16 mouse cellular contexts compared by ENCODE assay signal in genomic region chr10:17395495-17396224, GRCm38 (mm10).
"Had no signal": no experiment of that assay in that cellular context is flagged by ENCODE, and none has a peak within 500 bp of the region (broad histone marks: within the 10 kb centered on the region; RNA-seq: fewer than 3 reads in every experiment).

No protein-coding gene starts in this region.

- H3K4me3 ChIP-seq: layer of hippocampus, adult 2 months; limb, embryonic 13.5 days; stomach, embryonic 15.5 days had no signal

- H3K27me3 ChIP-seq: limb, embryonic 13.5 days; stomach, embryonic 15.5 days had no signal

- H3K9me3 ChIP-seq: stomach, embryonic 15.5 days had no signal

- H3K4me1 ChIP-seq: stomach, embryonic 15.5 days had no signal

- H3K27ac ChIP-seq: layer of hippocampus, adult 2 months; limb, embryonic 13.5 days; liver, embryonic 14.5 days; stomach, embryonic 15.5 days had no signal

- ATAC-seq: lung, postnatal 0 days; midbrain, embryonic 16.5 days had no signal

- DNase-seq: kidney, adult 8-10 months; kidney, postnatal 10 days; kidney, postnatal 4 days; left cerebral cortex, postnatal 4 days; lung, adult 2 months; lung, postnatal 36 days; retina, postnatal 1 day; right cerebral cortex, postnatal 14 days; thymus, adult 2 months; thymus, postnatal 25 days had no signal

- H3K4me2 ChIP-seq: limb, embryonic 13.5 days; stomach, embryonic 15.5 days had no signal

- H3K9ac ChIP-seq: limb, embryonic 13.5 days; liver, embryonic 14.5 days; stomach, embryonic 15.5 days had no signal

- H3K36me3 ChIP-seq: limb, embryonic 13.5 days; stomach, embryonic 15.5 days had no signal
